Mouse (Mus musculus): ENCODE results near the gene Wdpcp. TPM values are rescaled to one million over a fixed set of nuclear protein-coding genes. Genes with fewer than 3 reads are reported as not detected.
A peak's percentile ranks its signal among the peaks of the same experiment; 100 is the strongest.

Wdpcp gene
- total and polyA plus RNA-seq, 3 experiments: 0.21 to 6.3 (median 3.9) TPM

DNA sequence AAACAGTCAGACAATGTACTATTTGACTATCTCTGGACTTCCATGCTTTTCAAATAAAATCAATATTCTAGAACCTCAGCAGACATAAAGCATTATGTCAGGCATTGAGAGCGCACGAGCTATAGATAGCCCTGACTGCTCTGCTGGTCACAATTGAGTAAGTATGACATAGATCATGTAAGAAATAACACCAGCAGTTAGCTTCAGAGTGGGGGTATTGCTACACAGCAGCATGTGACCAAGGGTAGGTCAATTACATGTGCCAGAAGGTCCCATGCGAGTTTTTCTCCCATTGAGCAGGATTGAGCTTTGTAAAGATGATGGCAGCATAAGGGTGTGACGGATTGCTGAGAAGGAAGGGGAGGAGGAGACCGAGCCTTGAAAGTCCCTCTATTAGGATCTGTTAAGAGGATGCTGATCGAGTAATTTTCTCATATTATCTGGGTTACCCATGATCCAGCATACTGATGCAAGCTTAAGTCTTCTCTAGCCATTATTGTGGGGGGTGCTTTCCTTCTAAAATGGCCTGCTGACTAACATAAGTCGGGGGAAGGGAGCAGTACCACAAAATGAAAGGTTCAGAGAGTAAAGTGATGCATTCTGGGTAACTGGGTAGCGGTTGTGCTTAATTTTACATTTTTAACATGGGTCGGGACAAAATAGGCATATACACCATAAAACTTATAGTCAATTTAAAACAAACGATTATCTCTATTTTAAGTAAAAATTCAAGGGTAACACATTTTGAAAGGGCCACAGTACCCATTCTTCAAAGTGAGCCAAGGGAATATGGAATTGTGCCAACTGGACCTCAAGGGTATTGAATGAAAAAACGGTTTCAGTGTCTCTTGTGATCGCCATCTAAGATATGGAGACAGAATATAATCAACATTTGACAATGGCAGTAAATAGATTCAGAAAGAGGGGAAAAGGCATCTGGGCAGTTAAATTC is 21.5 kb upstream of the Wdpcp start:
- no peak for ATAC-seq (ENCODE audit: extremely low read depth, insufficient number of reproducible peaks, low FRiP score, poor library complexity, severe bottlenecking)

DNA sequence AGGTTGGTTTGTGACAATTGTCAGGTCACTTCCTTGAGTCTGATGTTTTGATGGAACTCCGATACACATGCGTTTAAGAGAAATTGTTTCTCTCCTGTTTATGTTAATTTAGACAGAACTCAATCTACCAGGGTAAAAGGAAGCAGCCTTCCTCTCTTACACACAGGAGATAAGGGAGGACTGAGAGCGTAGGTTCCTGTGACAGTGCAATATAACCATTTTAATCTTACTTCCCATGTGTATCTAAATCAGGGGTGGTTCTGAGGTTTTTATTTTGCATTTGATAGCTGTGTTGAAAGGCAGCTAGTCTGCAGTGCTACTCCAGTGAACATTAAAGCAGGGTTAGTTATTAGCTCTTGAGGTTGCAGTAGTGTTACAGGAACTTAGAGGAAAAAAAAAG is 20.0 kb upstream of the Wdpcp start:
- Histone ChIP-seq H3K27me3 (ENCODE audit: insufficient read depth, low read length) (no peaks in the 10 kb centered on the region), H3K36me3 (replicated peaks) (peaks cover 2% of the 10 kb centered on the region), H3K4me1 (ENCODE audit: insufficient read depth, low read depth, low read length) (peaks cover 13% of the 10 kb centered on the region), H3K9me3 (replicated peaks) (no peaks in the 10 kb centered on the region), H3K4me3 (ENCODE audit: low read depth, low read length) (no peak overlapping the region)
- TF ChIP-seq GATA1 (IDR thresholded peaks at IDR 0.05; ENCODE audit: borderline replicate concordance, low read length): no peak
- no peak for TF ChIP-seq CTCF (IDR thresholded peaks at IDR 0.05; ENCODE audit: low read depth, low read length)
- no peak for TF ChIP-seq TAL1 (conservative IDR thresholded peaks at IDR 0.05; ENCODE audit: low read depth, low read length)
- no peak for TF ChIP-seq POLR2AphosphoS5 (IDR thresholded peaks at IDR 0.05; ENCODE audit: insufficient replicate concordance, low read depth, low read length)
- no peak for TF ChIP-seq GATA2 (IDR thresholded peaks at IDR 0.05; ENCODE audit: borderline replicate concordance, low read depth, low read length)
- 0 out of 2 replicates have a peak, but pooled peaks have one; percentile 41 for ATAC-seq (ENCODE audit: extremely low read depth, insufficient number of reproducible peaks, low FRiP score, poor library complexity, severe bottlenecking)
- DNase-seq (ENCODE audit: low spot score): no peak

More for the DNA sequence above, 21.5 kb upstream of the Wdpcp start:
- peaks cover 13% of the 10 kb centered on the region for H3K4me1 ChIP-seq (ENCODE audit: insufficient read depth, low read depth, low read length)
- DNase-seq (ENCODE audit: low spot score): no peak
- no peaks in the 10 kb centered on the region for H3K36me3 ChIP-seq (replicated peaks)
- TF ChIP-seq CTCF (IDR thresholded peaks at IDR 0.05; ENCODE audit: low read depth, low read length) (no peak), GATA2 (IDR thresholded peaks at IDR 0.05; ENCODE audit: borderline replicate concordance, low read depth, low read length) (no peak), GATA1 (IDR thresholded peaks at IDR 0.05; ENCODE audit: borderline replicate concordance, low read length) (no peak), POLR2AphosphoS5 (IDR thresholded peaks at IDR 0.05; ENCODE audit: insufficient replicate concordance, low read depth, low read length) (no peak), TAL1 (conservative IDR thresholded peaks at IDR 0.05; ENCODE audit: low read depth, low read length) (no peak)
- no peaks in the 10 kb centered on the region for H3K9me3 ChIP-seq (replicated peaks)
- H3K27me3 ChIP-seq (ENCODE audit: insufficient read depth, low read length): peaks cover 2% of the 10 kb centered on the region; the same call in 1 of the 2 replicates
- no peak overlapping the region for H3K4me3 ChIP-seq (ENCODE audit: low read depth, low read length)

DNA sequence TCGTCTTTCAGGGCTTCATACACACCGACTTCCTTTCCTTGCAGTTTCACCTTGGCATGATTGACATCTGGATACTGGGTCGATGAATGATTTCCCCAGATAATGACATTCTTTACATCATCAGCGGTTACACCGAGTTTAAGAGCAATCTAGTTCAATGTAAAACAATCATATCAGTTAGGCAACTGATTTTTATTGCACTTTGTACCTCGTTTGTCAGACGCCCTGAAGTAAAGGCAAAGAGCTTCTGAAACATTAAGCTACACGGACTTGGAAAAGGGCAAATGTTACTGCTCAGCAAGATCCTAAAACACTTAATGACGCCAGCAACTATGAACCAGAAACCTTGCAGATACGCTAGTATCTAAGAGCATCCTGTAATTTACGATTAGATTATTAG is 12.3 kb upstream of the Wdpcp start:
- Histone ChIP-seq H3K4me1 (ENCODE audit: insufficient read depth, low read depth, low read length) (no peaks in the 10 kb centered on the region), H3K9me3 (replicated peaks) (no peaks in the 10 kb centered on the region), H3K4me3 (ENCODE audit: low read depth, low read length) (no peak overlapping the region), H3K36me3 (replicated peaks) (peaks cover 60% of the 10 kb centered on the region), H3K27me3 (ENCODE audit: insufficient read depth, low read length) (no peaks in the 10 kb centered on the region)
- TF ChIP-seq CTCF (IDR thresholded peaks at IDR 0.05; ENCODE audit: low read depth, low read length) (no peak), POLR2AphosphoS5 (IDR thresholded peaks at IDR 0.05; ENCODE audit: insufficient replicate concordance, low read depth, low read length) (no peak), GATA1 (IDR thresholded peaks at IDR 0.05; ENCODE audit: borderline replicate concordance, low read length) (no peak), TAL1 (conservative IDR thresholded peaks at IDR 0.05; ENCODE audit: low read depth, low read length) (no peak)
- DNase-seq (ENCODE audit: low spot score) (no peak), ATAC-seq (ENCODE audit: extremely low read depth, insufficient number of reproducible peaks, low FRiP score, poor library complexity, severe bottlenecking) (no peak)

DNA sequence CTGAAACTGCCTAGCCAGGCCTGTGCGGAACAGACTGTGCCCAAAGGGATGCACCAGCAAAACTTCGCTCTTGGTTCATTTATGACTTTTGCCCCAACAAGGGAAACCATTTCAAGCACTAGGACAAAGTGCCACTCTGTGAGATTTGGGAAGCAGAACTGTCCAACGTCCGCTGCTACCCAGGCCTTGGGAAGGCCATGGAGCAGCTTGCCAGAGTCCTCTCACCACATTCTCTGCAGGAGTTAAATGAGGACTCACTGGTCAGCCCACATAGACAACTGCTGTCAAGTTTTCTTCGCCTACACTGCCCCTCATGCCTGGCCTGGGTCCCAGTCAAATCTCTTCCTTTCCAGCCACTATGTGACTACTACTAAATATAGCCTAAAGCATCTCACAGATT is 10.7 kb upstream of the Wdpcp start:
- peaks cover 75% of the 10 kb centered on the region for H3K36me3 ChIP-seq (replicated peaks)
- no peak for ATAC-seq (ENCODE audit: extremely low read depth, insufficient number of reproducible peaks, low FRiP score, poor library complexity, severe bottlenecking)
- TF ChIP-seq POLR2AphosphoS5 (IDR thresholded peaks at IDR 0.05; ENCODE audit: insufficient replicate concordance, low read depth, low read length): no peak
- TF ChIP-seq GATA1 (IDR thresholded peaks at IDR 0.05; ENCODE audit: borderline replicate concordance, low read length): no peak
- no peak for TF ChIP-seq GATA2 (IDR thresholded peaks at IDR 0.05; ENCODE audit: borderline replicate concordance, low read depth, low read length)
- no peak for TF ChIP-seq CTCF (IDR thresholded peaks at IDR 0.05; ENCODE audit: low read depth, low read length)
- no peak for TF ChIP-seq TAL1 (conservative IDR thresholded peaks at IDR 0.05; ENCODE audit: low read depth, low read length)

DNA sequence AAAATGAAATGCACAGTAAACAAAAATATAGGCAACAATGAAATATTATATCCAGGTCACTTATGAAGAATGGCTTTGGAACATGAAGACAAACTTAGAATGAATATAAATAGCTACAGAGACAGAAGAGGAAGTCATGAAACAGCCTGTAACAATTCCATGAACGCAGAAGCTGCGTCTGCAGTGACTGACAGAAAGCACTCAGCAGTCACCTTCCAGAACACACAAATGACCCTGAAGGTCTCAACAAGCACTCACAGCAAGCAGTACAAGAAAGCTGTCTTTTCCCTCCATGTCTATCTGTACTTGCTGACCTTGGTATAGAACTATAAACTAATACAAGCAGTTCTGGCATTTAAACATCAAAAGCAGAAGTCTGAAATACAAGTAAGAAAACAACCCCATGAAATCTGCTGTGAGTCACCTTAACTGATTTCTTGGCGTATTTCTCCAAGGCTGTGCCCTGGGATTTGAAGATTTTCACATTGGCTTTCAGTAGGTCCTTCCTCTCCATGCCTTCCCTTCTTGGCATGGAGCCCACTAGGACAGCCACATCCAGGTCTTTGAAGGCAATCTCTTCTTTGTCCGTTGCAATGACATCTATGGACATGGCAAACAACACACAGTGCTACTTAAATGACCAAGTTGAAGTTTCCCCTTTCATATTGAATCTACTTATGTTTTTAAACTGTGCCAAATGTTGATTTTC is 8.3 kb upstream of the Wdpcp start:
- TF ChIP-seq GATA2 (IDR thresholded peaks at IDR 0.05; ENCODE audit: borderline replicate concordance, low read depth, low read length): no peak
- TF ChIP-seq GATA1 (IDR thresholded peaks at IDR 0.05; ENCODE audit: borderline replicate concordance, low read length): no peak
- no peak for TF ChIP-seq TAL1 (conservative IDR thresholded peaks at IDR 0.05; ENCODE audit: low read depth, low read length)
- TF ChIP-seq CTCF (IDR thresholded peaks at IDR 0.05; ENCODE audit: low read depth, low read length): no peak
- no peak for TF ChIP-seq POLR2AphosphoS5 (IDR thresholded peaks at IDR 0.05; ENCODE audit: insufficient replicate concordance, low read depth, low read length)
- Histone ChIP-seq H3K4me3 (ENCODE audit: low read depth, low read length) (no peak overlapping the region), H3K27me3 (ENCODE audit: insufficient read depth, low read length) (no peaks in the 10 kb centered on the region), H3K4me1 (ENCODE audit: insufficient read depth, low read depth, low read length) (0 out of 2 replicates have a peak, but pooled peaks cover 3% of the 10 kb centered on the region), H3K9me3 (replicated peaks) (no peaks in the 10 kb centered on the region), H3K36me3 (replicated peaks) (peaks cover 69% of the 10 kb centered on the region)
- DNase-seq (ENCODE audit: low spot score) (no peak), ATAC-seq (ENCODE audit: extremely low read depth, insufficient number of reproducible peaks, low FRiP score, poor library complexity, severe bottlenecking) (no peak)

More for the DNA sequence above, 10.7 kb upstream of the Wdpcp start:
- H3K4me1 ChIP-seq (ENCODE audit: insufficient read depth, low read depth, low read length): no peaks in the 10 kb centered on the region
- H3K9me3 ChIP-seq (replicated peaks): no peaks in the 10 kb centered on the region
- H3K27me3 ChIP-seq (ENCODE audit: insufficient read depth, low read length): no peaks in the 10 kb centered on the region
- DNase-seq (ENCODE audit: low spot score): no peak
- no peak overlapping the region for H3K4me3 ChIP-seq (ENCODE audit: low read depth, low read length)
